Mouse (Mus musculus) testis, adult 2 months (tissue): ENCODE results near the gene Il12a. TPM values are rescaled to one million over a fixed set of nuclear protein-coding genes. Genes with fewer than 3 reads are reported as not detected.
"Not testable (repeated sequence)": the region's sequence is repeated elsewhere in the genome, so short reads cannot be mapped to it uniquely, and the experiment has no call there.

Experiments
- H3K27ac ChIP-seq: fragments of 200-500 bp; 2 replicates; pipeline ENCODE4 v1.5.1; 2012; ENCODE audit warnings: low read depth, low read length; ENCODE audit not compliant: control insufficient read depth, insufficient read depth
- H3K27me3 ChIP-seq: fragments of 200-500 bp; 2 replicates; pipeline ENCODE4 v1.6.1; 2012; ENCODE audit warnings: mild to moderate bottlenecking, low read length, moderate library complexity; ENCODE audit not compliant: control insufficient read depth, insufficient read depth
- H3K36me3 ChIP-seq: fragments of 200-500 bp; 2 replicates; pipeline ENCODE4 v1.6.1; 2012; ENCODE audit warnings: mild to moderate bottlenecking, low read length; ENCODE audit not compliant: control insufficient read depth, insufficient read depth
- H3K4me1 ChIP-seq: fragments of 200-500 bp; 2 replicates; pipeline ENCODE4 v1.6.1; 2012; ENCODE audit warnings: low read length; ENCODE audit not compliant: control insufficient read depth, insufficient read depth
- H3K4me3 ChIP-seq: fragments of 200-500 bp; 2 replicates; pipeline ENCODE4 v1.5.1; 2012; ENCODE audit warnings: low read depth, mild to moderate bottlenecking, low read length, moderate library complexity, mixed read lengths; ENCODE audit not compliant: control insufficient read depth
- CTCF ChIP-seq: fragments of 200-500 bp; IDR thresholded peaks from 2 replicates; pipeline ENCODE4 v1.5.1; 2012; ENCODE audit warnings: low read depth, mild to moderate bottlenecking, inconsistent platforms, low read length, moderate library complexity; ENCODE audit not compliant: control insufficient read depth, insufficient read depth, insufficient replicate concordance
- POLR2A ChIP-seq: fragments of 200-500 bp; IDR thresholded peaks from 2 replicates; pipeline ENCODE4 v1.6.1; 2012; ENCODE audit warnings: low read depth, mild to moderate bottlenecking, inconsistent platforms, low read length, moderate library complexity; ENCODE audit not compliant: control insufficient read depth
- polyA plus RNA-seq: library from polyadenylated mRNA; depleted of rRNA; stranded (reverse); fragments of >200 nt; gene quantifications from 2 replicates; pipeline ENCODE4 v1.2.3, GENCODE M21; 2012; rRNA removed

The Il12a gene
- polyA plus RNA-seq, 1 experiment: 0.07 TPM

- Histone ChIP-seq H3K27ac (no peak overlapping the region), H3K4me3 (no peak overlapping the region), H3K27me3 (no peaks in the 10 kb centered on the region), H3K36me3 (no peaks in the 10 kb centered on the region), H3K4me1 (no peaks in the 10 kb centered on the region)
- TF ChIP-seq CTCF (no peak), POLR2A (no peak)
Observed at GRCm38 (mm10) chr3:68742718-68743471, 52.5 kb downstream of the Il12a start.

- H3K4me3 ChIP-seq: no peak overlapping the region
- H3K27me3 ChIP-seq: no peaks in the 10 kb centered on the region
- H3K36me3 ChIP-seq: no peaks in the 10 kb centered on the region
- no peaks in the 10 kb centered on the region for H3K4me1 ChIP-seq
- no peak overlapping the region for H3K27ac ChIP-seq
- TF ChIP-seq CTCF (no peak), POLR2A (no peak)
Observed at GRCm38 (mm10) chr3:68743472-68743732, 53.0 kb downstream of the Il12a start.

GRCm38 (mm10) chr3:68744162-68744561 is 53.7 kb downstream of the Il12a start:
- Histone ChIP-seq H3K4me1 (no peaks in the 10 kb centered on the region), H3K36me3 (no peaks in the 10 kb centered on the region), H3K27ac (no peak overlapping the region), H3K4me3 (no peak overlapping the region), H3K27me3 (no peaks in the 10 kb centered on the region)
- TF ChIP-seq POLR2A: no peak
- no peak for TF ChIP-seq CTCF

- H3K27me3 ChIP-seq: no peaks in the 10 kb centered on the region
- no peak overlapping the region for H3K4me3 ChIP-seq
- H3K4me1 ChIP-seq: no peaks in the 10 kb centered on the region
- H3K27ac ChIP-seq: no peak overlapping the region
- TF ChIP-seq CTCF: no peak
- TF ChIP-seq POLR2A: no peak
- no peaks in the 10 kb centered on the region for H3K36me3 ChIP-seq
Observed at GRCm38 (mm10) chr3:68745033-68745432, 54.6 kb downstream of the Il12a start.

- H3K27ac ChIP-seq, H3K4me3 ChIP-seq, H3K4me1 ChIP-seq, H3K27me3 ChIP-seq, H3K36me3 ChIP-seq: not testable (repeated sequence)
Observed at GRCm38 (mm10) chr3:68746282-68746681, 55.8 kb downstream of the Il12a start.

Other genes with a start within 250 kb of the Il12a start
- not detected in 2 replicates for gene 1110032F04Rik, start 178.9 kb downstream of the Il12a start, polyA plus RNA-seq